Mouse (Mus musculus) kidney, adult 2 months (tissue): ENCODE measurements around the gene Adgb.

Experiments
- CTCF ChIP-seq: fragments of 200-500 bp; conservative IDR thresholded peaks from 2 replicates; pipeline ENCODE4 v1.5.1; 2011; ENCODE audit warnings: low read depth, mild to moderate bottlenecking, control low read depth, low read length, moderate library complexity, mixed read lengths; ENCODE audit not compliant: insufficient read depth, insufficient read length
- POLR2A ChIP-seq: fragments of 200-500 bp; IDR thresholded peaks from one replicate; pipeline ENCODE4 v1.6.1; 2011; ENCODE audit warnings: low read depth, low read length, control low read depth

GRCm38 (mm10) chr10:10304370-10304769 lies 167.8 kb downstream of the Adgb start:
- no peak for TF ChIP-seq CTCF
- no peak for TF ChIP-seq POLR2A
